Mouse (Mus musculus) retina, embryonic 14.5 days (tissue): Measurements from ENCODE around the gene Nek2.
A peak's percentile ranks its signal among the peaks of the same experiment; 100 is the strongest.

Experiments
- DNase-seq: peaks from one replicate; pipeline ENCODE4 v3.0.0-alpha.2; 2015; ENCODE audit warnings: low spot score

Nek2 gene

DNA sequence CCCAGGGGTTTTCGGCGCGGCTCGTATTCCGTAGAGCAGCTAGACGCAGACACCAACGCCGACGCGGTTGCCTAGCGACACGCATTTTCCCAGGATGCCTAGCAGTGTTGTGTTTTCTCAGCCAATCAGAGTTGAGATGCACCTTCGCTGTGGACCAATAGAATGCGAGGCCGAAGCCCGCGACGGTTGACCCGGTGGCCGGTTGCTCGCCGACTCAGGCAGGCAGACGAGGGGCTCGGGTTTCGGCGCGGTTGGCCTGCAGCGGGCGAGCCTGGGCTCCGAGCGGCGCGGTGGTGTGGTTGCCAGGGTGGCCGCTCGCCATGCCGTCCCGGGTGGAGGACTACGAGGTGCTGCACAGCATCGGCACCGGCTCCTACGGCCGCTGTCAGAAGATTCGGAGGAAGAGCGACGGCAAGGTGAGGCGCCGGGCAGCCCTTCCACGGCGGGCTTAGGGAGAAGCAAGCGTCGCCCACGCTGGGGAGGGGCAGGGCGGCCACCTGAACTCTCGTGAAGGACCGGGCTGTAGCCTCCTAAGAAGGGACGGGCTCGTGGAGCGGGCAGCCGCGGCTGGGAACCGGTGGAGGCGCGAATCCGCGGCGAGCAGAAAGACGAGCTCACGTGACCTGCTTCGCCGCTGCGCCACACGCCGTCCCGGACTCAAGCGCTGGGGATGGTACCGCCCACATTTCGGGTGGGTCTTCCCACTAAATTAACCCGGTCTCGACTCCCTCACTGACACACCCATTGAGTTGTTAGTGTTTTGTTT lies at the start of gene Nek2:
Gene Nek2, plus strand, starts transcription at position 119 of the 766 bp plus-strand sequence.
- DNase-seq = peak; percentile 100

DNA sequence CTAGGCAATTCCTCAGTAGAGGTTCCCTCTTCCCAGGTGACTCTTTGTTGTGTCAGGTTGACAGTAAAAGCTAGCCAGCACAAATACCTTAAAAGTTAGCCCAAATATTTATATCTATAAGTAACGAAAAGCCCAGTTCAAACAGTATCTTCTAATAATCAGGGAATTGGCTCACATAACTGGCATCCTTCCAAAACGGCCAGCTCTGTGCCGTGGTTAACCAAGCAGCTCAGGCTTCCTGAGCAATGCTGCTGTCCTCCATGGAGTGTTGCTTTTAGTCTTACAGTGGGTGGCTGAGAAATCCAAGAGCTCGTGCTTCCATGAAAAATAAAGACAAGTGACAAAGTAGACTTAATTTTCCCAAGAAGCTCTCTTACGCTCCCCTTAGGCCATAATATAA lies 47.1 kb upstream of the Nek2 start:
- DNase-seq = no peak

DNA sequence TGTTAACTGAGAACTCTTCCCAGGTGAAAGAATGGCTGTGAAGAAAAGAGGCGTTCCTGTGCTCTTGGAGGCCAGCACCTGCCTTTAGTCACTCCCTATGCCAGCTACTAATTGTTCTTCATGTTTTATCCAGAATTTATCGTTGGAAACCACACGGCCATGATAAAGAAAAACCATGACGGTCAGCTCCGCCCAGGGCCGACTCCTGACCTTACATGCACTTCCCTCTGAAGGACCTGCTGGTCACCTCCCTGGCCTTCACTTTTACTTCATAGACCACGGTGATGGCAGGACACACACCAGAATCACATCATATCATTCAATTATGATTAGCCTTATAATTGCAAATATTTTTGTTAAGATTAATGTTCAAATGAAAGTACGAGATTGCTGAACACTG lies 46.1 kb upstream of the Nek2 start:
- no peak for DNase-seq

DNA sequence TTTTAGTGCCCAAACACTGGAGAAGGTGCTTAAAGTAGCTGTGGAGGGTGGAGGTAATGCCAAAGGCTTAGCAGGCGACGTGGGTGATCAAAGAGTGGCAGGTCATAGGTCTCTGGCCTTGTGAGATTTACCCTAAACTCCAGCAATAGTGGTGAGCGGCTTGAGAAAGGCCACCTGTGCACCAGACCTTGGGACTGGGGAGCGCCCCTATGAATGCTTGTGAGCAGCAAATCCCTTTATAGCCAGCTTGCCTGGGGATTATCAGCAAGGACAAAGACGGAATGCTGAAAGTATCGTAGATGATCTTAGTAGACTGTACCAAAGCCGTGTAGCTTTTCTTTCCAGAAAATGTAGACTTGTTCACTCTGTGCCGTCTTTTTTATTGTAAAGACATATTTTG lies 43.7 kb upstream of the Nek2 start:
- DNase-seq = peak; percentile 12

DNA sequence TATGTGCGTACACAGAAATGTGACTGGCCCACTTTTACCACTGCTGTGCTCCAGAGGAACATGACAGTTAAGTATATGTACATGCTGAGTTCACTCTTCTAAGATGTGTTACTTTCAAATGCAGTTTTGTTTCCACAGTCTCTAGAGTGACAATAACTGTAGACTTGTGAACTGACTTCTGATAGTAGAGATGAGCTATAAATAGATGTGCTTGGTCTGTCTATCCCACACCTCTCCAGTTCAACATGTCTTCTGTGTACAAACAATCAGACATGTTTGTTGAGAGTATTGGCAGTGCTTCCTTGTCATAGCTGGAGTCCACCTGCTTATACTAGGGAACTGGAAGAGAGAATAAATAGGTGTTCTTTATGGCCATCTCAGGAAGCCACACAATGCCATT lies 40.8 kb upstream of the Nek2 start:
- DNase-seq = no peak

DNA sequence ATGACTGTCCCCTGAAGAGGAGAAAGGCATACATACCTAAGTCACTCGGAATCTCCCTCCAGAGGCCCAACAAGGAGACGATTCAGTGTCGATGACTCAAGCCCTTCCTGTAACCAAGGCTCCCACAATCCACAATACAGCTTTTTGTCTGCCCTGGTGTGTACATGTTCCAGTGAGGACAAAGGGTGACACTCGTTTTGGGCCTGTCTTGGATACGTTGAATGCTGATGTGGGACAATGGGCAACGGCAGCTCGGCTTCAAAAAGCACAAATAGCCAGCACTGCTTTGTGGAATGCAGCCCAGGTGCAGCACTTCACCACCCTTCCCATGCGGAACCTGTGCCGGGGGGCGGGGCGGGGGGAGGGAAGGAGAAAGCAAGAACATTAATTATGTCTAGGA lies 36.1 kb upstream of the Nek2 start:
- no peak for DNase-seq

DNA sequence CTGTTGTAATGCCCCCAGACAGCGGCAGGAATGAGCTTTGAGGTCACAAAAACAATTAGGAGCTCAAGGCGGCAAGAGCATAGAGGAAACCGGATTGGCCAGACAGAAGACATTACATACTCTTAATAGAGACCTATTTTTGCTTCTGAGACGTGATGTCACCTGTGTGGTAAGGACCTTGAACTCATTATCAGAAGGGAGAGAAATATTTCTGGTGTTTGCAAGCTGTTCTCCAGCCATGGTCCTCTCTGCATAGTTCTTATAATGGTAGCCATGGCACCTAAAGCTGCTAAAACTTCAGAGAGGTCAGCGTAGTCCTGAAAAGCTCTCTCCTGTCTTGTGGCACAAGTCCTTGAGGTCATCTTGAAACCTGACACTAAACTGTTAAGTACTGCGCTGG lies 35.0 kb upstream of the Nek2 start:
- DNase-seq = no peak

DNA sequence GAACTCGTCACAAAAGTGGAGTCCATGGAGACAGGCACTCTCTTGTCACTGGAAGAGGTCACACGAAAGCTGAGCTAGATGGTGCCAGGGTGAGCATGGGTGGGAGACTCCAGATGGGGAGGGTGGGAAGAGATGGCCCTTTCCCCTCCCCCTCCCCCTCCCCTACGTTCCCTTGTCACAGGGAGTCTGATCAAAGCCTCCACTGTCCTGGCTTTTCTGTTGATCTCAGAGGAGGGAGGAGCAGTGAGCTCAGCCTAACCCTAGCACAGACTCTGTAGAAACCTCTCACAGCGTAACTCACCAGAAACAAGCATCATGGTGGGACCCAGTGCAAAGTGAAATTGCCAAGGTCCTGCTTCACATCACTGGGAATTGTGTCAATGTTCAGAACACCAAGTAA lies 33.9 kb upstream of the Nek2 start:
- no peak for DNase-seq

DNA sequence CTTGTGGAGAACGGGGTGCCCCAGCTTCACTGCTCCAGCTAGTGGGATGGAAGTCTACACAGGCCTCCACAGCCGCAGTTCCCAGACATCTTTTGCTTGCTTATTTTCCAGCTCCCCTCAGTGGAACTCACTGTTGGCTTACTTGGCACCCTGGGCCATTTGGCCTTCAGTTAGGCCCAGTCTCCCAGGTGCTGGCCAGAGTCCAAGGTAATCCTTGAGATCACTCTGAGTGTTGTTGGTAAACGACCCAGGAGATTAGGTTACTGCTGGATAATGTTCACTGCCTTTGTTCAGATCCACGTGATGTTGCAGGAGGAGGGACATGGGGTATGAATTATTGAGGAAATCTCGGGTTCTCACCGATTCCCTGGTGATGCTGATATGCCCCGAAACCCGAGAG lies 28.3 kb upstream of the Nek2 start:
- no peak for DNase-seq

DNA sequence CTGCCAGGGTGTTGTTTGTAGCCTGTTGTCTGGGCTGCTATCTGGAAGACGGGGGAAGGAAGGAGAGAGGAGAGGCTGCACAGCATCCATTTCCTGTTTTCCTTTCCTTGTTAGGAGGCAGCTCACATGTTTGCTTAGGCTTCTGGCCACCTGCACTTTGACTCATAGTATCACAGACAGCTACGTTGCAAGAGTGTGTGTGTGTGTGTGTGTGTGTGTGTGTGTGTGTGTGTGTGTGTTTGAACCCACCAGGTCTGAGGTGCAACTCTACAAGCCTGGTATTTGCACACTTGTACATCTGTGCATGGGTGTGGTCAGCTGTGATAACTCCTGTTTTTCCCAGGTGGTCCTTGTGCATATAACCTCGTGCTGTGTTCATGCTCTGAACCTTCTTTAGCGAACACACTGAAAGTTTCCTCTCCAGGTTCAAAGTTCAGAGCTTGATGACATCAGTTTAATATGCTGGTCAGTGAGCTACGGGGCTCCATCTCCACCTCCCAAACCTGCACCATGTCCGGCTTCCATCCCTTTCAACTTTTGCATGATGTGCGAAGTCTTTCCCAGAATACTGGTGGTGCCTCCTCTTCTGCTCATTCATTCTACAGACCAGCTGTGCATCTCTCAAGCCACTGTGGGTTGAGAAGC lies 27.2 kb upstream of the Nek2 start:
- DNase-seq = no peak

DNA sequence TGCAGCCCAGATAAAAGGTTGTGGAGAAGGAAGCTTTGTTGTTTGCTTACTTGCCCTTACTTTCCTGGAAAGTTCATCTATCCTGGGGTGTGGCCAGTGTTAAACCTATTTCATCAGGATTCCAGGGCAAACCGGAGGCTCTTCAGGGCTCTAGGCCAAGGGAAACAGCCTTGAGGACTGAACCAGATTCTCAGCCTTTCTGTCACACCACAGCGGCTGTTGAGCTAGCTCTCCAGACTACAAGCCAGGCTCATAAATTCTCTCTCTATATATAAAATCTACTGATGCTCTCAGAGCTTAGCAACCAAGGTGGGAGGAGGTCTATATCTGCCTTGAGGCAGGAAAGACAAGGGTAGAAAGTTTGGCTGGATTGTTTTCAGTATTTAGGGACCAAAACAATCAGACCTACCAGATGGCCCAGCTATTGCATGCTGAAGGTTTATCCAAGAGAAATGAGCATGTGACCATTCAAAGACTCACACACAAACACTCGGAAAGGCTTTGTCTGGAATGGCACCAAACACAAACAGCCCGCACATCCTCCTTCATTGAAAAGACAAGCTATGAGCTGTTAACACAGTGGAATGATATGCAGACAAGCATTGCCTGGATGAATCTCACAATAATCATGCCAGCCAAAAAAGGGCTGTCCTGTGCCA lies 24.9 kb upstream of the Nek2 start:
- no peak for DNase-seq

DNA sequence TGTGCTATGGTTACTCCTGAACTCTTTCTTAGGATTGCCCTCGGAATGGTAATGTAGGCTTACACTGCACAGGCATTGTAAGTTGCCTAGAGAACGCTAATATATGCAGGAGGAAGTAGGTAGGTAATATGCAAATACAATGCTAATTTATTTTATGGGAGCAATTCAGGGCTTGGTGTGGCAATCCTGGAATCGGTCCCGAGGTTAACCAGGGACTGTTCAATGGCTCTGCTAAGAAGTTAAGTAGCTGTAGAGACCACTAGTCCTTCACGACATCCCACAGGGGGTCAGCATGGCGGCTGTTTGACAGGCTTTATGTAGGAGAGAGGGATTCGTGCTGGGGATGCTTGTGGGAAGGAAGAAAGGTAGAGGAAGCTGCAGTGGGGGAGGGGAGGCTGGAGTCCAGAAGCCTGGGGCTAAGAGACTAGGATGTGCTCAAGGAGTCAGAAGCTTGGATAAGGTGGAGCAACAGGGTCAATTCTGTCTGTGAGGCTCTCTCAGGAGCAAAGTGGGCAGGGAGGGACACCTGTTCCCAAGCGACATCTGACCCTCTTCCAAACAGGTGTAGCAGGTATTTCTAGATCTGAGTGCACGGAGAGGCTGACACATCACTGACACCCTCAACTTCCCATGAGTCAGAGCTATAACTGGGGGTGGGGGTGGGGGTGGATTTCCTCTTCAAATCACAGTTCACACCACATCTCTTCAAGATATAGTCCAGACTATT lies 19.0 kb upstream of the Nek2 start:
- DNase-seq = no peak

DNA sequence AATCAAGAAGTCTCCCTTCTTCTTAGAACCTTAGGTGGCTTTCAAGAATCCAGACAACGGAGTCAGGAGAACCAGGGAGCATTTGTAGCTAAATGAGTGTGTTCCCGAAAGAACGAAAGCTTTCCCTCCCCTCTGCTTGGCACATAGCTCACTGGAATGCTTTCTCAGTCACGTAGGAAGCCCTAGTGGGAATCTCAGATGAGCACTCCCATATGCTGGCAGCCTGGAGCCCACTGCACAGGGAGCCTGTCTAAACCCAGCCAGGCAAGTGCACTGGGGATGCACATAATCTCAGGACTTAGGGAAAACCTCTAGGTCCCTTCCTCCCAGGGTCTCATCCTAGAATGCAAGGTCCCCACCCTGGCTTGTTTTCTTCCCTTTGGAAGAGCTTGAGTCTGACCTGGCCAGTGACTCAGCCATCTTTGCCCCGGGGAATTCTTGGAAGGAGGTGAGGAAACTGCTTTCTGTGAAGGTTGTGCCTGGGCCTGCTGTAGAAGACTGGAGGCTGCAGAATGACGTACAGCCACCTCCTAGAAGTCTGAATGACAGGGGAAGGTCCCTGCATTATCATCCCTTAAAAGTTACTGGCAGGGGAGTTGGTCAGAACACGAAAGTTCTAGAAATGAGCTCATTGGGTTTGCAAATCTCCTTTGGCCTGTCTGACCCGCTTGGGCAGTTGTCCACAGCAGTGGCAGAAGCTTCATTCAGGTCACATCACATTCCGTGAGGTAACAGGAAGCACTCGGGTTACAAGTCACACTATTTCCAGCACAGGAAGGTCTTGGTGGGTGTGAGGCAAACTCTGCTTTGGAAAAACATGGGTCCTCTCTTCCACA lies 18.2 kb upstream of the Nek2 start:
- DNase-seq = no peak

DNA sequence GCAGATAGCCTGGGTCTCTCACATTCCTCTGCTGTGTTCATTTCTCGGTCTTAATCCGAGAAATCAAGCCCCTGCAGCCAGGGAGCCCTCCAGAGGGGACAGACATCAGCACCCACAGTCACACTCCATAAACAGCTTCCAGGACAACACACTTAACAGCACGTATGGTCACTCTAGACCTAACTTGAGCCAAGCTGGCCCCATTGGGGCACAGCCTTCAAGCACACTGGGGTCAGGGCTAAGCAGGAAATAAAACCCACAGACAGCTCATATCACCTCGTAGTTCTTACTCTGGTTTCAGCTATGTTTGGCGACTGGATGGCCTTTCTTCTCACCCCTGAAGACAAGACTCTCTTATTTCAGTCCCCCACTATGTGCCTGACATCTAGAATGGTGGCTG lies 16.5 kb upstream of the Nek2 start:
- DNase-seq = no peak

DNA sequence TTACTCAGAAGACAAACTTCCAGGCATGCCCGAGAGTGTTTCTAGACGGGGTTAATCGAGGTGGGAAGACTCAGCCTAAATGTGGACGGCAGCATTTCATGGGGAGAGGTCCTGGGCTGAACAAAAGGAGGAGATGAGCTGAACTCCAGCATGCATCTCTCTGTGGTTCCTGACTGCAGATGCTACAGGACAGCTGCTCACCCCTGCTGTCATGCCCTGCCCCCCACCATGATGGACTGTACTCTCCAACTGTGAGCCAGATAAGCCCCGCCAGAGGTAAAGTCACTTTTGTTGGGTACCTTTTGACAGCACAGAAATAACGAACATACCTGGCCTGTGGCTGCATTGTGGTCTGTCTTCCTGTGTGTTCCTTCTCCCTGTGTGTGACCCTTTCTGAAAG lies 15.5 kb upstream of the Nek2 start:
- DNase-seq = no peak

DNA sequence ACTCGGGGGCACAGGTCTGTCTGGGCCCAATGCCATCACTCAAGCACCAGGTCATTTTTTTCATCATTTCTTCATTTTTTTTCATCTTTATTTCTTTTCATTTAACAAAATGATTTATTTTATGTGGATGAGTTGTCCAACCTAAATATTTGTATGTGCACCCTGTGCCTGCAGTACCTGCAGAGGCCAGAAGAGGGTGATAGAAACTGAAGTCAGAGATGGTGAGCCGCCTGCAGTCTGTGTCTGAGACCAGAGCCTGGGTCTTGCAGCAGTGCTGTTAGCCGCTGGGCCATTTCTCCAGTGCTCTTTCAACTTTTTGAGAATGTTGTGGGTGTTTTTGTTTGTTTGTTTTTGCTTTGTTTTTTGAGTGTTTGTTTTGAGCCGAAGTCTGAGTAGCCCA lies 14.5 kb upstream of the Nek2 start:
- no peak for DNase-seq

DNA sequence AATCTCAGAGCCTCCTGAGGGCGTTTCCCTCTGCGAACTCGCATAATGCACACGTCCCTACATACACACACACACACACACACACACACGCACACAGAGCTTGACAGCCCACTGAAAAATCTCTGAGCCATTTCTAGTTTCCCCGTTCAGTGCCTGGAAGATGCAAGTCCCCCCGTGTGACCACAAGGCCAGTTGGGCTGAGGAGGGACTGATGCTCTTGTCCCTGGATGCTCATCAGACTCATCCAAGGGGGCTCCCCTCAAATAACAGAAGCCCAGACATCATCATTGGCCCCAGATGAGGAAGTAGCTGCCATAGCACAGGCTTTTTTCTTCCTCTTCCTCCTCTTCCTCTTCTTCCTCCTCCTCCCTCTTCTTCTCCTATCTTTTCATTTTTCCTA lies 13.3 kb upstream of the Nek2 start:
- no peak for DNase-seq

DNA sequence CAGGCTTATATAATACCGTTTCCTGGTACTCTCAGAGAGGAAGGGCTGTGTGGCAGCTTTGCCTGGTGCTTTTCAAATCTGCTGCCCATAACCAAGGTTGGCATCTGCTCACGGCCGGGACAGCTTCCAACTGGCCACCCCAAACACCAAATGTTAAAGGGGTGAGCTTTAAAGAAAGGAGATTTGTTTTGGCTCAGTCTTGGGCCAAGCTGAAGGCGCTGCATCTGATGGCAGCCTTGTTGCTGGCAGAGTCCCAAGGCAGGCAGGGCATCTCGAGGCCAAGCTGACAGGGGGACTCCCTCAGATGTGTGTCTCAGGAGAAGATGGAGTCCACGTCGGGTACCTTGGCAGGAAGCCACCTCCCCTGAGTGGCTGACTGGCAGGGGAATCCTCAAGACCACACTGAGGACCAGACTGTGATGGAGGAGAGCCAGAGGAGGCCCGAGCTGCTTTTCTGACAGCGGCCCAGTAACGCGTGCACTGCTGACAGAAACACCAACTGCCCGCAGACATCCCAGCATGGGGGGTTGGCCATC lies 12.5 kb upstream of the Nek2 start:
- DNase-seq = no peak

DNA sequence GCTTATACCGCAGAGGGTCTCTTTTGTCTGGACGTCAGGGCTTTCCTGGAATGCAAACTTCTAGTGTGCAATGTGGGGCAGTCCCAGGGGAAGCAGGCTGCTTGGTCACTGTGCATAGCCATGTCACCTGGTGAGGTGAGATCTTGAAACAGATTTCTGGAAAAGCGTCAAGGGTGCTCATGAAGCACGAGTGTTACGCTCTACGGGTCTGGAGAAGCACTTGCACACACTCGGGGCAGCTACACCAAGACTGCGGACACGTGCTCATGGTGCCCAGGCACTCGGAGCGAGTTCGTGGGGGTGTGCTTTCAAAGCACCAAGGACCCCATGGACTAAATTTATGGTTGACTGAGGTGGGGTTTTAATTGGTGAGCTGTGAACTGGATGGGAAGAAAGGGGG lies 9.5 kb upstream of the Nek2 start:
- DNase-seq = no peak

DNA sequence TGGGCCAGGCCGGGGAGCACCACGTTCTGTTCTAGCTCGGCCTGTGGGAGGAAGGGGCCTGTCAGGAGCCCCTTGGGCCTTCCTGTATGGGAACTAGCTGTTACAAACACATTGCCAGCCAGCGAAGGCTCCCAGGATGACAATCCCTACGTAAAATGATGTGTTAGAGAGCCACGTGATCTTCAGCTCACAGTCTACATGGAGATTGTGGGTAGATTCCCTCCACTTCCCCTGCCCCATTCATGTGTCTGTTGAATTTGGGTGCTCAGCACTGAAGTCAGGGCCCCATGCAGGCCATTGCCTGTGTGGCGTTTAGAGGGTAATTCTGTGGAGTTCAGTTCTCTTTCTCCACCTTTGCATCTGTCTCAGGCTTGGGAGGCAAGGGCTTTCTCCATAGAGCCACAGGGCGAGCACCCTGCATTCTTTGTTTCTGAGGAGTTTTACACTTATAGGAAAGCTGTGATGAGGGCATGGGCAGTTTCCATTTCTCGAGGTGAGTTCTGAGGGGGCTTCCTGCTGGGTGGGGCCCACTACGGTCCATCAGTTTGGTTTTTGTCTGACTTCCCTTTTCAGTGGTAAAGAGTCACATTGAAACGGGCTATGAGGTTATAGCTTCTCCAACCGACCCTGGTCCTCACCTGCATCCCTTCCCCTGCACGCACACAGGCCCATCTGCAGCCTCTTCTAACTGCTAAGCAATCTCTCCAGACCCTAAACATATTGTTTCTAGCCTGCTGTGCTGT lies 8.1 kb upstream of the Nek2 start:
- DNase-seq = no peak

DNA sequence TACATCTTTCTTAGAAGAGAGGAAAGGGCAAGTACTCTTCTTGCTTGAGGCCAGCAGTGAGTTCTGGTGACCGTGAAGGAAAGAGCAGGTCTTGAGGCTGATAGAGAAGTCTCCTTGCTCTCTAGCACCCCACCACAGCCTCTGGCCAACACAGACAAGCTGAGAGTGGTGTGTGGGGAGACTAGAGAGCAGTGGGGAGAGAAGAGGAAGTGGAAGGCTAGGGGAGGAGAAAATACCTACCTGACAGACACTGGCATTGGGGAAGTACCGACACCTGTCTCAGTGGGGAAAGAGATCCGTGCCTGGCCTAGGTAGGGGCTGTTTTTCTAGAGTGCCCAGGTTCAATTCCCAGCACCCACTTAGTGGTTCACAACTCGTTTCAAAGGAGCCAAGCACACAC lies 7.0 kb upstream of the Nek2 start:
- DNase-seq = no peak
